Mouse (Mus musculus) gastrocnemius, adult 18-20 months (tissue): ENCODE data around the gene Vamp1. TPM values are rescaled to one million over a fixed set of nuclear protein-coding genes. Genes with fewer than 3 reads are reported as not detected.

ENCODE experiments used
- DNase-seq: peaks from one replicate; pipeline ENCODE4 v3.0.0; 2021; ENCODE audit warnings: low spot score
- microRNA-seq: library from miRNA; unstranded; fragments of <30 nt; microRNA quantifications from one replicate; pipeline ENCODE4 v1.2.0, GENCODE M21; 2021
- total RNA-seq, 2 experiments: library from RNA; stranded (reverse); gene quantifications; 2 replicates each; pipeline ENCODE4 v1.2.3; 2021

The Vamp1 gene
- total RNA-seq, 2 experiments from 2014 or later, result 13.1 to 14.9 TPM

DNA sequence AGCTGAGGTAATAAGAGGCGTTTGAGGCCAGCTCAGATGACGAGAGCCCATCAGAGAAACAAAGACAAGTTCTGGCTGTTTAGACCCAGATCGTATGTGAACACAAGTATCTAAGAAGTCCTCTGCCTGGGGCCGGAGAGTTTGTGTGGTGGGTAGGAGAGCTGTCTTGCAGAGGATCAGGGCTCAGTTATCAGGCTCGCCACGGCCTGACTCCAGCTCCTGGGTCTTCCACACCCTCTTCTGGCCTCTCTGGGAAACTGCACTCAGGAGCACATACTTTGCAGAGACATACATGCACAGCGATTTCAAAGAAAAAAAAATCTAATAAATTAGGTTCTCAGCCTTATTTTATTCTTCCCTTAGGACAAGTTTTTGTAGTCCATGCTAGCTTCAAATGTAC is 69.4 kb downstream of the Vamp1 start:
- no peak for DNase-seq

DNA sequence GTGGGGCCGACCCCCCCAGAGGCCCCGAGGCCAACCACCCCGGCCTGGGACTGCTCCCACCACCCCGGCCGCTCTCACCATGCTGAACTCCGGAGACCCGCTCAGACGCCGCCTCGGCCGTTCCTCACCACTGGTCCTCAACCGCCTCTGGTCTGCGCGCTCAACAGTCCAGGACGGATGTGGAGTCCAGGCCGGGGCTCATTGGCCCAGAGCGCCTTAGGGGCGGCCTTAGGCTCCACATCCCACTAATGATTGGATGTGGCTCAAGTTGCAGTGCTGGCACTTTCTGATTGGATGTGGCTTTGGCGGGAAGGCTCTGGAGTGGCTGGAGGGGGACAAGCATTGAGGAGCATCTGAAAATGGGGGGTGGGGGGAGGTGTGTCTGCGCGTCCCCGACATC is 70.5 kb downstream of the Vamp1 start, which contains the start of gene Tuba3a:
Gene Tuba3a (minus strand): TSS at position 153 of the 400 bp plus-strand sequence.
- DNase-seq, result no peak

DNA sequence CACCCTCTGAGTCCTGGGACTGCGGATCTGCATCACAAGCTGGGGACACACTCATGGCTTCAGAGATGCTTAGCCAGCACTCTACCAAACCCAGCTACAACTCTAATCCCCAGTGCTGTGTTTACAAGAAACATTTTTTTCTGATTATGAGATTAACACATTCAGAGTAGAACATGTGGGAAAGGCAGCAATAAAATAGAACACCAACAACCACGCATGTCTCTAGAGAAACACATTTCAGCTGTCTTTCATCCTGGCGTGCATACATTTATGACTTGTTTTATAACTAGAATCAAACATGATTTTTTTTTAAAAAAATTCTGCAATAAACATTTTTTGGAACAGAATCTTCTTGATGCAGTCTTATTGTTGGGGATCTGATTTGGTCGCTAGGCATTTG is 71.6 kb downstream of the Vamp1 start:
- DNase-seq, result no peak

DNA sequence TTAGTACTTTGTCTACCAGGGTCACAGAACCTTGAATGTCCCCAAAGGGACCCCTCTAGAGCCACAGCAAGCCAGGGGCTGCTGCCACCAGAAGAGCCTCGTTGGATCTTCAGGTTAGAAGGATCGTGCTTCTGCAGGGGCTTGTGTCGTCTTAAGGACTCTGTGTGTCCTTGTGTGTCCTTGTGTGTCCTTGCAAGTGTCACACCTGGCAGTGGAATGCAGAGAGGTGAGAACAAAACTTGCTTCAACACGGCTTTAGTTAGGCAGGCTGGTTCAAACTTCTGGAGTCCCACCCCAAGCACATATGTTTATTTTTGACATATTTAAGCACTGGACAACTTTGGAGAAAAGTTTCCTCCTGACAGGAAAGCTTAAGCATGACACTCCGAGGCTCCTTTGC is 73.4 kb downstream of the Vamp1 start:
- no peak for DNase-seq

DNA sequence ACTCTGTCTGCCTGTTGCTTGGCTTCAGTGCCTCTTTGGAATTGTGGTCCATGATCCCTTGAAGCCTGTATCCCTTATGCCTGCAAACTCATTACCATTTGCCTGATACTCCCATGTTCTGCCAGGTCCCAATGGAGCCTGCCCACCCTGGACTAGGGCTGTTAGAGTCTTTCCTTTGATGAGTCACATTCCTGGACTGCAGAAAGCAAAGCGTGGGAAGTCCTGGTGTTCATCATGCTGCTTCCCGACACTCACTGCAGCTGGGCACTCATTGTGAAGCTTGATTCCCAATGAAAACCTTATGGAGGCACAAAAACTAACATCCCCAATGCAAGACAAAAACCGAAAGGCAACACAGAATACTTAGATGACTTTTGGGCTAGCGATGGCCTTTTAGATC is 76.0 kb downstream of the Vamp1 start:
- DNase-seq, result no peak

DNA sequence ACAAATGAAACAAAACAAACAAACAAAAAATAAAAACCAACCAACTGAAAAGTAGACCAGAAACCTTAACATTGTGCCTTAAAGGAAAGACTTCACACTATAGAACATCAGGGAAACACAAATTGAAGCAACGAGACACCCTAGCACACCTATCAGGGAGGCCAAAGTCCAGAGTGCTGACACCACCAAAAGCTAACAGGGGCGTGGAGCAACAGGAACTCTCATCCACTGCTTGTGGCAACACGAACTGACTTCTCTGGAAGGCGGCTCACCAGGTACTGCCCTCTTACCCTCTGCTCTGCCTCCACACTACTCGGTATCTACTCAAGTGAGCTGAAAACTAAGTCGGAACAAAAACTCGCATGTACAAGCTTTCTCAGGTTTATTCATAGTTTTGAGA is 76.9 kb downstream of the Vamp1 start:
- no peak for DNase-seq

DNA sequence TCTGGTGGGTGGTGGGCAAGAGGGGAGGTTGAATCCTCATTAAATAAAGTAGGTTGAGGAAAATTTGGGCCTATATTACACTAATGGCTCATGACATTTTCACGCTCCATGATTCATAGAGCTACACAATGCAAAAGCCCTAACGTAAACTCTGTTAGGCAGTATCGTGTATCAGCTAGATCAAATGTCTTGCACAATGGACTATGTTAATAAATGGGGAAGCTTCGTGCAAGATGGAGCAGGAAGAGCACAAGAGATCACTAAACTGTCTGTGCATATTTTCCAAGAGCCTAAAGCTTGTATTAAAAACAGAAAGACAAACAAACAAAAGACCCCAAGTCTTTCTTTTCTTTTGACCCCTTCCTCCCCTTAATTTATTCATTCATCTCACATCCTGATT is 78.7 kb downstream of the Vamp1 start:
- DNase-seq, result no peak

Small RNAs within 50 kb of the gene (microRNA-seq; reads per million reads assigned to microRNA genes)
- gene Mir3098 (1.4 reads per million), gene Mir8113 (not detected)

Other genes starting within 250 kb of the Vamp1 start
- under 1 TPM; 0.75 to 0.93 TPM for gene Pianp, start 218.9 kb upstream of the Vamp1 start, total RNA-seq
- 10 to 100 TPM; 22.4 to 24.0 TPM for gene Zfp384, start 206.4 kb upstream of the Vamp1 start, total RNA-seq
- 10 to 100 TPM; 22.0 to 23.2 TPM for gene Ing4, start 175.8 kb upstream of the Vamp1 start, total RNA-seq
- 1 to 10 TPM; 2.0 to 2.4 TPM for gene Acrbp, start 165.9 kb upstream of the Vamp1 start, total RNA-seq
- not detected for gene Lpar5, start 147.6 kb upstream of the Vamp1 start, total RNA-seq
- 10 to 100 TPM; 64.1 to 70.6 TPM for gene Chd4, start 119.6 kb upstream of the Vamp1 start, total RNA-seq
- gene Nop2, start 83.6 kb upstream of the Vamp1 start, total RNA-seq, result 10 to 100 TPM; 16.3 to 17.7 TPM
- gene Iffo1, start 70.3 kb upstream of the Vamp1 start, total RNA-seq, result 1 to 10 TPM; 5.8 to 6.3 TPM
- over 10,000 TPM in 1 of 2 experiments, 1,000 to 10,000 TPM in 1; 8,476 to 11,435 TPM for gene Gapdh, start 49.1 kb upstream of the Vamp1 start, total RNA-seq
- 1 to 10 TPM; 6.5 to 8.2 TPM for gene Ncapd2, start 23.9 kb upstream of the Vamp1 start, total RNA-seq
- gene Mrpl51, start 23.8 kb upstream of the Vamp1 start, total RNA-seq, result 100 to 1,000 TPM; 212 to 229 TPM
- 1 to 10 TPM; 1.9 to 3.0 TPM for gene Tapbpl, start 16.3 kb downstream of the Vamp1 start, total RNA-seq
- gene Cd27, start 21.5 kb downstream of the Vamp1 start, total RNA-seq, result under 1 TPM; 0.19 to 0.68 TPM
- gene Tuba3a, start 70.5 kb downstream of the Vamp1 start, total RNA-seq, result not detected
- gene Ltbr, start 98.3 kb downstream of the Vamp1 start, total RNA-seq, result 10 to 100 TPM; 15.3 to 17.7 TPM
- under 1 TPM; 0.19 to 0.25 TPM for gene Scnn1a, start 105.1 kb downstream of the Vamp1 start, total RNA-seq
- 10 to 100 TPM; 16.6 to 24.9 TPM for gene Tnfrsf1a, start 133.8 kb downstream of the Vamp1 start, total RNA-seq
- gene Plekhg6, start 165.2 kb downstream of the Vamp1 start, total RNA-seq, result not detected